Mouse (Mus musculus) frontal cortex, postnatal 14 days (tissue): ENCODE measurements around the gene Mreg.

Experiments
- DNase-seq, 2 experiments: peaks; one replicate each; pipeline ENCODE4 v3.0.0; 2022; ENCODE audit warnings: low spot score in 2 of 2

Mreg gene

DNA sequence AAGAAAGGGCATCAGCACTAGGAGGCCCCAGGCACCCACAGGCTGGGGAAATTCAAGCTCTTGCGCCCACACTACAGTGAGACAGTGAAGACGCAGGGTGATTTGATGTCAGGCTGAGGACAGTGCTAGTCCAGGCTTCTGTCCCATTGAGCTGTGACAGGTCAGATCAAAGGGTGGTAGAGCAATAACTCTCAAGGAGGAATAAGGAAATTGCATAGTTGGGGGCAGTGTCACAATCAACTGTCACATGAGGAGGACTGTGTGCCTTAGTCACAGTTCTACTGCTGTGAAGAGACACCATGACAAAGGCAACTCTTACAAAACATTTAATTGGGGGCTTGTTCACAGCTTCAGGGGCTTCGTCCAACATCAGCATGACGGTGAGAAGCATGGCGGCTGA, 16.0 kb downstream of the Mreg start:
- no peak for DNase-seq

DNA sequence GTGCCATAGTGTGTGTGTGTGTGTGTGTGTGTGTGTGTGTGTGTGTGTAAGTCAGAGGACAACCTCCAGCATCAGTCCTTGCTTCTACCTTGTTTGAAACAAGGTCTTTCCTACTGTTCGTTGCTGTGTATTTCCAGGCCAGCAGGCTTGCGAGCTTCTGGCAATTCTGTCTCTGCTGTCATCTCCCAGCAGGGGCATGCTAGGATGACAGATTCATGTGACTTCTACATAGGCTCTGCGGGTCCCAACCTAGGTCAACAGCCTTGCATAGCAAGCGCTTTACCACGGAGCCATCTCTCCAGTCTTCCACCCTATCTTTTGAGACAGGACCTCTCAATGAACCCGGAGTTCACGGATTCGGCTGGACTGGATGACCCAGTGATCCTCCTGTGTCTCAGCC, 20.7 kb downstream of the Mreg start:
- DNase-seq = no peak

DNA sequence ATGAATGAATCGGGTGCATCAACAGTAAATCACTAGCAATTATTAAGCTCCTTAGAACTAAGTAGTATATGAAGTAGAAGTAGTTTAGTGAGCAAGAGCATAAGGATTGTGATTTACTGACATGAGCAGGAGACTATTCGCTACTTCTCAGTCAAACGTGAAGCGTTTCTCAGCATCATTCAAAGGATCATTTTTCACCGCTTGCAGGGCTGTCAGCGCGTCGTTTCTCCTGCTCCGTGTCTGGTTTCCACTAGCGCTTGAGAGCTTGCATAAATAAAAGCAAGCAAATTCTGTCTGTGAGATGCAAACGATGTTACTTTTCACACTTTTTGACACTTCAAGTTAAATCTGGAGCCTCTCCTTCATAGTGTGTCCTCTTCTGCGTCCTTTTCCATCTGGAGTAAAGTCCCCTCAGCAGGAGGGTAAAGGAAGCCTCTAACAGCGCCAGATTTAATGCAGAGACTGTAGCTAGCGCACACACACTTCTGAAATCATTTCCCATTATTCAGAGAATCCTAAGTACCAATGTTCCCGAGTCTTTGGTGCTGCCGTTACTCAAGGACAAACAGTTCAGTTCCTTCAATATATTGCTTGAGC, 23.9 kb downstream of the Mreg start:
- no peak for DNase-seq

DNA sequence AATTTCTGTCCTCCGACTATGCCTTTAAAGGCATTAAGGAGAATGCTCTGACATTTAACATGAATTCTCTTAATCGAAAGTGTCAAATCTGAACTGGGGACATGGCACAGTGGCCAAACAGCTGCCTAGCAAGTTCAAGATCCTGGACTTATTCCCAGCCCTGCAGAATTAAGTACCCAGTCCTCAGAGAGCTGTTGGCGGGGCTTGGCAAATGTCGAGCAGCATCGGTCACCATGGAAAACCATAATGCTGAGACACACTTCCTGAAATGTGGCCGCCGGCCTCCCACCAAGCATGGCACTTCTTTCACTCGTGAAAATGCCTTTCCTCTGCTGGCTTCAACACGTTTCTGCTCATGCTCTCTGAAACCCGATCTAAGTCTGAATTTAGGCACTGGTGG, 24.6 kb downstream of the Mreg start:
- DNase-seq = no peak

DNA sequence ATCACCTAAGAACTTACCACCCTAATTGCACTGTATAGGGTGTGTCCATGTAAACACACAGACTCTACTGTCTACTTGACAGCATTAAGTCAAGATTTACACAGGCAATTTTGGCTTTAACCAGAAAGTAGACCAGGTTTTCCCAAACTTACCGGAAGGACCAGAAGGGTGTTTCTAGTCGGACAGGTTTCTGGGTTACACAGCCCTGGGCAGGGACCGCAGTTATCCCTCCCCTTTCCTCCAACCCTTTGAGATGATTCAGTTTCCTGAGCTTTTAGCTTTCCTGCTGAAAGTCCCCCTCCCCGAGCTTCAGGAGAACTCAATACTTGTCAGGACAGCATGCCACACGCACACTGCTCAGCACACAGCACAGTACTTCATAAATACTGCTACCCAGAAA, 26.0 kb downstream of the Mreg start:
- no peak for DNase-seq

DNA sequence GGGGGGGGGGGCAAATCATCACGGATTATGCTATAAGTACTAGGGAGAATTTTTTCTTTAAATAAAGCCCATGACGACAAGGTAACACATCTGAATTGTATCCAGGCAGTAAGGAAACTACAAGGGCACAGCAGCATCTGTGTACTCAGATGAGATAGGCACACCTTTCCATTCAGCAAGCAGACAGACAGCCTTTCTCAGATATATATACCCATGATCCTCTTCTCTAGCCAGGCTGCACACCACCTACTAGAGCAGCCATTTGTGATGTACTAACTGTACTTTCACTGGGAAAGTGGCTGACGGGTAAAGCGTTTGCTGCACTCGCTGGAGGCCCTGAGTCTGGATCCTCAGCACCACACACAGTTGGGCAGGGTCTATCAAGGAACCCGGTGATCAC, 28.6 kb downstream of the Mreg start:
- DNase-seq = no peak

DNA sequence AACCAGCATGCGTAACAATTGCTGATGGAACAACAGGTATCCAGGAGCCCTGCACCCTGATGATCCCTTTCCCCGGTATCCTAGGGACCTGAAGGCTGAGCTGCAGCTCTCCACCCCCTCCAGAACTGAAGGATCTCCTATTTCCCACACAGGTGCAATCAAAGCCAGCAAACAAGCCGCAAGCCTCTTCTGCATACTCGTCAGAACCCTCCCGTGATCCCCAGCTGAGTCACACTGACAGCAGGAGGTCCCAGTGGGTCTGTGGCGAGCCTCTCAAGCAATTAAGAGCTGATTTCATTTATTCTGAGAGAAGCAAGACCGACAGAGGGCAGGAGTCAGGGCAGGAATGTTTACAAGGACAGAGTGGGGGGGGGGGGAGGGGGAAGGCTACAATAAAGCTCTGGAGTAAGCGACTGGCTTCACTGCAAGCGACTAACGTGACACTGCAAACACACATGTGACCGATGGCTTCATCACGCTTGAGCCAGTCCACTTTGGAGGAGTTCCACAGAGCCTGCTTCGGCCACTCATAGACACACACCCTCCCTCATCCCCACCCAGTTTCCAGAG, 29.1 kb downstream of the Mreg start:
- no peak for DNase-seq

DNA sequence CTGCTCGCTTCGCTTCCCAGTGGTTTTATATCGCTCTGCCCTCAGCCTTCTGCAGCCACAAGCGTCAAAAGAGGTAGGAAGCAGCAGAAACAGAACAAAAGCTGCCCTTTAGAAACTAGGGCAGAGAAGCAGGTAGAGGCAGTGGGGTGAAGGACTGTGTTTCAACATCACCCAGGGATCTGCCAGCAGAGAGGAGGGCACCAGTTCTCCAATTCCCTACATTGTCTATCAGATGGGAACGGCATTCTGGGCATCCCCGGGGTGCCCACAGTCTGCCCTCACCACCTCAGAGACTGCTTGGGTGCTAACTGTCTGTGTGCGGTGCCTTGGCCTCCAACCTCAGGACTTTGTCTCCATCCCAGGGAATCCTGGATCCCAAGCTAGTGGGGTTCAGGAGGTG, 32.2 kb downstream of the Mreg start:
- no peak for DNase-seq

DNA sequence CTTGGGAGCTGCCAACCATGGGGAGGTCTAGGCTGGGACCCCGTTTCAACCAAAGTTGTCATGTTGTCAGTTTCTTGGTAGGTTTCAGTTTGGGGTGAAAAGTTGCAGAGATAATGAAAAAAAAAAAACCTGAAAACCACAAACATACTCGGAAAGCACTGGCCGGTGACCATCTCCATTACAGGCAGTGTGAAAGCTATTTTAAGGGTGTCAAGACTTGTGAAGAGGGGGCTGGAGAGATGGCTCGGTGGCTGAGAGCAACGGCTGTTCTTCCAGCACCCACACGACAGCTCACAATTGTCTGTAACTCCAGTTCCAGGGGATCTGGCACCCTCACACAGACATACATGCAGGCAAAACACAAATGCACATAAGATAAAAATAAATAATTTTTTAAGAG, 35.9 kb downstream of the Mreg start:
- DNase-seq = no peak

DNA sequence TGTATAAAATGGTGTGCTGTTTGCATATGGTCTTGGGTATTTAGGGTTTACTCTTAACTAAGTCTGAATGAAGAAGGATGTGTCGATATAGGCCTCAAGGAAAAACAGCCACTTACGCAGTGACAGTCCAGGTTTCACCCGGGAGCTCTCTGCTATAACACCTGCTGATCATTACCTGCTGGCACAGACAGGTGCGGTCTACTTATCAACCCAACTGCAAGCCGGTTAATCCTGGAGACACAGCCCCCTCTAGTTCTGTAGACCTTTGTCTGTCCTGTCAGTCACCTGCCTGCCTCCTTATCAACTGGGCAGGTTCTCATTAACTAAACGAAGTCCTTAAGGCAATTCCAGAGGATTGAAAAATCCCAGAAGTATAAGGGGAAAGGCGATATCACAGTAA, 37.9 kb downstream of the Mreg start:
- no peak for DNase-seq

DNA sequence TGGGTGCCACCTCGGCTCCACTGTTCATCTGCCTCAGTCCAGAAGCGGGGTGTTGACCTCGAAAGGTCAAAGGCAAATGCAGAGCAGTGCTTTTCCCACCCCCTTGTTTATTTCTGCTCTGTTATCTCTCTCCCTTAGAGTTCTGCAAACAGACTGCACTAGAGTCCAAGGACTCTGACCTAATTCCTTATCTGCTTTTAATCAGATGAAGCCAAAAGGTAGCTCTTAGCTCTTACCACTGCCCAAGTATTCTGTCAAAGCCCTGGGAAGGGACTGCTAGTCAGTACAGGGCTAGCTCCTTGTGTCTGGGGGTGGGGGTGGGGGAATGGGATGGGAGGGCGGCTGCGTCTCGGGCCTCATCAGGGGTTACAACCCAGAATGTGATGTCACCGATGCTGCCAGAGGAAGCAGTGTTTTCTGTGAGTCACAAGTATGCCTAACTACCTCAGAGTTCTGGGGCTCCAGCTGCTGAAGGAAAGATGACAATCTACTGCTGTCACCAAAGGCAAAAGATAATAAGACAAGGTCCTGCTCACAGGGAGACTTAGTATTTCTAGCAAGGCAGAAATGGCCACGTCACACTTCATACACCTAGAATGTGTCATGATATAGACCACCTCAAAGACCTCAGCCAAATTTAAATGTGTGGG, 38.6 kb downstream of the Mreg start:
- no peak for DNase-seq

DNA sequence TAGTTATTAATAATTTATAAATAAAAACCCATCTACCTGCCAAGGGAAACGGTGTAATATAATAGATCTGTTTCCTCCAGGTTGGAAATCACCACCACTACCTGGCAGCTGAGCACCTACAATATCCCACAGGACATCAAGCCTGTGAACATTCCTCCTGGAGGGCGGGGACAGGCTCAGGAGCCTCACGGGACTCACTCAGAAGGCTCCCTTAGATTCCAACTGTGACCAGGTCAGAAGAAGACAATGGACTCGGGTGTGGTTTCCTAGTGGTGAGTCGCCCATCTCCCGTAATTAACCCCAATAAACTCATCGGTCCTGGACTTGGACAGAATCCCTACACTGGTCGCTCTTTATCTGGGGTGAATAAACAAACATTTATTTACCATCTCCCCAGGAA, 39.3 kb downstream of the Mreg start:
- no peak for DNase-seq

DNA sequence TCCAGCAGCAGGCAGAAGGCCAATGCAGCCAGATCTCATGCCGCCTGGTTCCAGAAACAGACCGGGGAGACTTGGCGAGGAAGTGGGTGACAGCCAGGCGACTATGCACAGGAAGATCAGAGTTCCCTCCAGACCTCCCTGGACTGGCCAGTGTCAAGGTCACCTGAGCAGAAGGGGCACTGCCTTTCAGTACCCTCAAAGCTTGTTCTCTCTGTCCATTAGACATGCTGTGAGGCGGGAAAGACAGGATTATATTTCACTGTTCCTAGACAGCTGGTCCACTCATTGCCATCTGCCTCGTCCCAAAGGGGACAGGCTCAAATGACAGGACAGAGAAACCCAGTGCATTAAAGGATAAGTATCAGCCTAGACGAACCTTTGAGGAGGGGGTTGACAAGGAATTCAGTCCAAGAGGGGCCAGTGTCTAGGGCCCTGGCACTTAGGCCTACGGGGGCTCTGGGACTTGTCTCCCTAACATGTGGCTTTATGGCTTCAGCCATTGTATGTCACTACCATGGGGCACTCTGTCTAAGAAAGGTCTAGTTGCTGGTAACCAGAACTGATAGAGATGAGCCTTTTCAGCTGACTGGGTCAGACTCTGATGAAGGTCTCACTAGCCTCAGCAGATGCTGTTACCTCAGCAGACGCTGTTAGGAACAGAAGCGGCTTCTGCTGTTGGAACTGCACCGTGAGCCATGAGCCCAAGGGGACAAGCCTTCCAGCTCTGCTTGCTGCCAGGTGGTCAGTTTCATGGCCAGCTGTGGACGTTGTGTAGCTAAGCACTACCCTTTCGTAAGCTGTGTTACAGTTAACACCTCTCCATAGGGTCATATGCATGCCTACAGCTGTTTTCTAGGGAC, 40.9 kb downstream of the Mreg start:
- no peak for DNase-seq

DNA sequence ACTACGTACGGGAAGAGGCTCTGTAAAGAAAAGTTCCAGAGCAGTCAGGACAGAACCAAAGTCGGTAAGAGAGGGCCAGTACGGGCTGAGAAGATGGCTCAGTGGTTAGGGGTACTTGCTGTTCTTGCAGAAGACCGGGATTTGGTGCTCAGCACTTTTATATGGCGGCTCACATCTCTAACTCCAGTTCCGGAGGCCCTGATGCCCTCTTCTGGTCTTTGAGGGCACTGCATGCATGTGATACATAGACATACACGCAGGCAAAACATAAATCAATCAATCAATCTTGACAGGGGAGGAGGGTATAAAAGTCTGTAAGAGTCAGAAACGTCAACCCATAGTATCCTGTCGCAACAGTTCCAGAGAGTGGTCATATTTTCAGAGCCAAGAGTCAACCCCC, 45.1 kb downstream of the Mreg start:
- no peak for DNase-seq

DNA sequence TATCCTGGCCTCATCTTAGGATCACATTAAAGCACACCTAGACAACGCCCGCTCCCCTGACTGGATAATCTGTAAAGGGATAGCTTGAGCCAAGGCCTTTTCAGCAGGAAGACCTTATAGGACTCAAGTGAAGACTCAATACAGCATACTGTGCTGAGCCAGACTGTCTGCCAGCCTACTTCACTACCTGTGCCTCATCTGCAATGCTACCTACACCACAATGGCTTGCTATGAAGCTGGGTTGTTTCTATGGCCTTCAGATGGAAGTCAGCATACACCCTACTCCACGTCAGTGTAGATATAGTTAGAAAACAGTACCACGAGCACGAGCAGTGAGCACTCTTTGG, 45.7 kb downstream of the Mreg start:
- no peak for DNase-seq

DNA sequence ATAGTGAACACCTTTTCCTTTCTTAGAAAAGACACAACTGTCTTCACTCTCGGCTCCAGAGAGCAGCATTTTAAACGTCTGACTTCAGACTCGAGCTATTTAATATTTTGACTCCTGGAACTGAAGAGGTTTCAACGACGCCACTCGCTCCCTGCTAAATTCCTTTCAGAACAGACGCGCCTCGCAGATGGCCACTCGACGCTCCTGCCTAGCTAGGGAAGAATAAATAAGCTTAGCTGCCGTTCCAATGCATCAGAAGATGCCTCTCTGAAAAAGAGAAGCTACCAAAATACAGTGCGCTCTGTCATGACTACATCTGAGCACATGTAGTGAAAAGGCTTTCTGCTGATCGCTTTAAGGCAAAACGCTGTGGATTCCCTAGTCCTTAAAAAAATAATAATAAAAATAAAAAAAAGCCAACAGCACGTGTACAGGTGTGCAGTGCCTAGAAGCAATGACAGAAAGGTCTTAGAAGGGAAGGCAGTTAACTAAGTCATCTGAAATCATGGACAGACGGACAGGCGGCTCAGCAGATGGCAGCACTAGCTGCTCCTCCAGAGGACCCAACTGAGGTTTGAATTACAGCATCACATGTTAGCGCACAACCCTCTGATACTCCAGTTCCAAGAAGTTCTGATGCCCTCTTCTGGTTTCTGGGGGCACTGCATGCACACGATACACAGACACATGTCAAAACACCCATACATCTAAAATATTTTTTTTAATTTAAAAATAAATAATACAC, 46.2 kb downstream of the Mreg start:
- DNase-seq = no peak

DNA sequence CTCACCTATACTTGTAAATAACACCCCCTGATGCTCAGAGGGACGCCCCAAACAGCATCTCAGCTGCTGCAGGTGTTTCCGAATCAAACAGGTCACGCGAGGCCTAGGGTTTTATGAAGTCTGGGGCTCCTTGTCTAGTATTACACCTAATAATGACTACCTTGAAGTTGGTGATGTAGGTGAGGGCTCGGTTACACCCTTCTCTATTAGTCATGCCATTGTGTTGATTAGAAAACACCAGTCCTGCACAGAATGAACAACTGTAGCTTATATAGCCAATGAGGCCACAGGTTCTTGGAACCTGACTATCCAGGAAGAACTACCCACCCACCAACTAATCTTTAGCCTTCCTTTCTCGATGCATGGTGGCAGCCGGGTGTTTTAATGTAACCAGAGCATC, 51.8 kb downstream of the Mreg start:
- no peak for DNase-seq

DNA sequence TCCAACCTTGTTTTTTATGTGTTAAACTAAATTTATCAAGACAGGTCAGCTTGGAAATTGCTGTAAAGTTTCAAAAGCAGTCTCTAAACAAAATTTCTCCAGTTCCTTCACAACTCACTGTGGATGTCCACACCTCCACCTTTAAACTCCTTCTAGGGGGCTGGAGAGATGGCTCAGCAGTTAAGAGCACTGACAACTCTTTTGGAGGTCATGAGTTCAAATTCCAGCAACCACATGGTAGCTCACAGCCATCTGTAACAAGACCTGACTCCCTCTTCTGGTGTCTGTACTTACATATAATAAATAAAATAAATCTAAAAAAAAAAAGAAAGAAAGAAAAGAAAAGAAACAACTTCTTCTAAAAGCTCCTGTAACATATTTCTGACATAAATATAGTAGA, 67.1 kb downstream of the Mreg start:
- DNase-seq = no peak

DNA sequence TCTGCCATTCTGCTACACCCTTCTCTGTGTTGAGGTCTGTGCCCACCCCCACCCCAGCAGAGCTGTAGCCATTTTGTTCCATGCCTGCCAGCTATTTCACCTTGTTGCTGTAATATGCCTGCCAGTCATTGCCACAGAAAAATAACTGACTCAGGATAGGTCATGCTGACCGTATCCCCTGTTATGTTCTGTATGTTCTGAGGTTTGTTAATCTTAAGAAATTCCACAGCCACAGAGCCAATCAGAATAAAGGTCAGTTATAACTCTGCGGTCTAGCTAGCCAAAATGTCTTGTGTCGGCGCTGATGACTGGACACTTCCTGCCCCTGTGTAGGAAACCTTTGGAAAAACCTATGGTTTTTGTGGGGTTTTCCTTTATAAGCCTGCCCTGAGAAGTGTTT, 67.7 kb downstream of the Mreg start:
- no peak for DNase-seq

DNA sequence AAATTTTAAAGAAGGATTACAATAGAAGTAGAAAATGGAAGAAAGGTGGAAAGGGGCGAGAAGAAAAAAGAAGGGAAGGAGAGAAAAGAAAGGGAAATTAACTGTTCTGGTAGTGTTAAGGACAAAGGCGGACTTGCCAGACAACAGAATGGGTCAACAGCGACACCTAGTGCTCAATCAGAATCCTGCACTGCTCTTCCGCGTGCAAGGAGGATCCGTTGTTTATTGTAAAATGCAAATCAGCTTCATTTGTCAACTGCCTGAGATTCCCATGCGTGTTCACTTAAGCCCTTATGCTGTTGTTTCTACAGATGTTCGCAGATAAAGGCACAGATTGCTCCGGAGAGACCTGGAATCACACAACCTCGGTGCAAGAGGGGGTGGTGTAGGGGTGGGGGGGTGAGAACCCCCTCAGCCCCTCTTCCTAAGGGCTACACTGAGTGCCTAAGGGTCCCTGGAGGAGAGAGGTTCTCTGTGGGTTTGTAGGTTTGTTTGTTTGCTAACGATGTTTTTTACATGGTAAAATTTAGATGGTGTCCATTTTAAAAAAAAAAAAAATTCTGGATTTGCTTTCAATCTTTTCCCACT, 70.1 kb downstream of the Mreg start:
- peak in 1 of 2 experiments; percentile 33 for DNase-seq

DNA sequence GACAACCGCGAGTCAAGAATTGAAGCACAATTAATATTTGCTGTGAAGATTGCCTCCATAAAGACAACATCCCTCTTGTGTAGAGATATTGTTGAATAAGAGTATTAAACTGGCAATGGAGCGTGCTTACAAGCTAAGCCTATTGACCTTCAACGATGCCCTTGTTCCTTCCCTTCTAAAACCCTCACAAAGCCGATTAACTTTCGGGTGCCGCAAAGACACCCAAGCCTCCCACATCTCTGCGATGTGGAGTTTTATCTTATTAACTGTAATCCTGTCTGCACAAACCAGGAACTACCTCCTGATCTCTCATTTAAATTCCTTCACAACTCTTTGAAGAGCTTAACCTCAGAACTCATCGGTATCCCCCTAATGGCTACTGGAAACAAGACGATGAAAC, 76.0 kb downstream of the Mreg start:
- no peak for DNase-seq

DNA sequence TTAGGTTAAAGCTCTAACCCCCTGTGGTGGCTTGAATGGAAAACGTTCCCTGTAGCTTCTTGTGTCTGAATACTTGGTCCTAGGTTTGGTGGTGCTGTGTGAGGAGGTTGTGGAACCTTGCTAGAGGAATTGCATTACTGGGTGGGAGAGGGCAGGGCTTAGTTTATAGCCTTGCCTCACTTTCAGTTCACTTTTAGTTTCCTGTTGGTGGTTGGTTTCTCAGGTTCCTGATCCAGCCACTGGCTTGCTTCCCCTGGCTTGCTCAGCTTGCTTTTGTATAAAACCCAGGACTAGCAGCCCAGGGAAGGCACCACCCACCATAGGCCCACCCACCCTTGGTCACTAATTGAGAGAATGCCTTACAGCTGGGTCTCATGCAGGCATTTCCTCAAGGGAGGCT, 77.6 kb downstream of the Mreg start:
- DNase-seq = no peak
